Comparison of ENCODE assay signal across 10 mouse cellular contexts in genomic region chr2:28654295-28654694, GRCm38 (mm10). TPM values are rescaled to one million over a fixed set of nuclear protein-coding genes. Genes with fewer than 3 reads are reported as not detected.
DNase-seq lines count a peak whose midpoint lies in the region; ATAC-seq and TF ChIP-seq lines count a peak whose summit lies in the region.
"Had no signal": no experiment of that assay in that cellular context is flagged by ENCODE, and none has a peak within 500 bp of the region (broad histone marks: within the 10 kb centered on the region; RNA-seq: fewer than 3 reads in every experiment).

No protein-coding gene starts in this region.

- WGBS in bone marrow, adult 2 months: 57% methylated on average over 2 of the region's 2 CpGs
- 54% methylated on average over 2 of the region's 2 CpGs for WGBS in lung, postnatal 0 days
- WGBS in midbrain, embryonic 10.5 days: 60% methylated on average over 2 of the region's 2 CpGs

- ATAC-seq in lung, postnatal 0 days: no peak

- no peaks in the 10 kb centered on the region for H3K4me1 ChIP-seq in bone marrow, adult 2 months (ENCODE audit: control insufficient read depth, insufficient read depth, low read length)
- H3K4me1 ChIP-seq in lung, postnatal 0 days (ENCODE audit: insufficient read depth, low read depth, low read length): no peaks in the 10 kb centered on the region
- H3K4me1 ChIP-seq in midbrain, embryonic 10.5 days: no peaks in the 10 kb centered on the region

- DNase-seq in gastrocnemius, adult 2 months: no peak
- DNase-seq in gastrocnemius, postnatal 4 days (ENCODE audit: low spot score in 2 of 2): no peak
- DNase-seq in A20 (ENCODE audit: low read depth, low spot score): peak; percentile 64
- peak; percentile 33 for DNase-seq in lung, postnatal 0 days (ENCODE audit: low spot score)
- peak; percentile 67 for DNase-seq in thymus, postnatal 4 days
- DNase-seq in midbrain, embryonic 10.5 days (ENCODE audit: low spot score): no peak
- DNase-seq in heart, adult 11 months: no peak

- H3K4me3 ChIP-seq in gastrocnemius, adult 2 months: no peak overlapping the region
- no peak overlapping the region for H3K4me3 ChIP-seq in bone marrow, adult 2 months (replicated peaks; ENCODE audit: control insufficient read depth, low read depth, low read length)
- no peak overlapping the region for H3K4me3 ChIP-seq in lung, postnatal 0 days (ENCODE audit: low read depth, low read length)
- H3K4me3 ChIP-seq in midbrain, embryonic 10.5 days: no peak overlapping the region

- TF ChIP-seq POLR2A in bone marrow, adult 2 months (IDR thresholded peaks at IDR 0.05; ENCODE audit: borderline replicate concordance, control insufficient read depth, low read depth, low read length): no peak

- no peaks in the 10 kb centered on the region for H3K27me3 ChIP-seq in lung, postnatal 0 days (replicated peaks; ENCODE audit: insufficient read depth, low read length)
- no peaks in the 10 kb centered on the region for H3K27me3 ChIP-seq in midbrain, embryonic 10.5 days (ENCODE audit: low read depth, poor library complexity, severe bottlenecking)

- TF ChIP-seq CTCF in gastrocnemius, adult 2 months (IDR thresholded peaks at IDR 0.05): peak; percentile 57
- peak; percentile 59 for TF ChIP-seq CTCF in bone marrow, adult 2 months (IDR thresholded peaks at IDR 0.05; ENCODE audit: control insufficient read depth, insufficient read depth, low read length)
- peak; percentile 59 for TF ChIP-seq CTCF in lung, postnatal 0 days (IDR thresholded peaks at IDR 0.05)

- intact Hi-C loops in gastrocnemius, adult 2 months (cut with DNase I): no loop called here

- H3K9me3 ChIP-seq in lung, postnatal 0 days (ENCODE audit: low read length): no peaks in the 10 kb centered on the region
- no peaks in the 10 kb centered on the region for H3K9me3 ChIP-seq in midbrain, embryonic 10.5 days (replicated peaks)

- peaks cover 3% of the 10 kb centered on the region; the same call in 1 of the 2 replicates for H3K36me3 ChIP-seq in lung, postnatal 0 days (ENCODE audit: insufficient read depth, low read length)
- H3K36me3 ChIP-seq in midbrain, embryonic 10.5 days: peaks cover 46% of the 10 kb centered on the region

- no peak overlapping the region for H3K4me2 ChIP-seq in lung, postnatal 0 days (replicated peaks; ENCODE audit: low read depth, low read length)

- no peak overlapping the region for H3K9ac ChIP-seq in lung, postnatal 0 days (replicated peaks; ENCODE audit: low read depth)

- H3K27ac ChIP-seq in gastrocnemius, adult 2 months: no peak overlapping the region
- no peak overlapping the region for H3K27ac ChIP-seq in bone marrow, adult 2 months (ENCODE audit: control insufficient read depth, insufficient read depth, low read depth, low read length, poor library complexity)
- H3K27ac ChIP-seq in lung, postnatal 0 days (ENCODE audit: low read length): no peak overlapping the region
- no peak overlapping the region for H3K27ac ChIP-seq in midbrain, embryonic 10.5 days (replicated peaks)

- TF ChIP-seq EP300 in lung, postnatal 0 days (IDR thresholded peaks at IDR 0.05): no peak

RNA-seq across cellular contexts. Expression of gene Tsc1, which starts 13.3 kb away (rescaled TPM):
- 10 to 100 TPM; 42.5 to 45.9 TPM for total RNA-seq in gastrocnemius, adult 2 months (2021)
- 10 to 100 TPM; 21.9 to 22.3 TPM for total RNA-seq in gastrocnemius, postnatal 4 days (2021)
- polyA plus RNA-seq in bone marrow, adult 2 months (2011; ENCODE audit: insufficient read depth, insufficient read length, low replicate concordance, missing spikeins): 9.4 and 12.5 TPM in 2 replicates
- 7.3 and 8.7 TPM in 2 replicates for polyA plus RNA-seq in lung, postnatal 0 days (2015; fragmentation: Nextera tagmentation; extraction: Ambion mirVana)
- 21.7 and 25.7 TPM in 2 replicates for polyA plus RNA-seq in midbrain, embryonic 10.5 days (2016; fragmentation: Nextera tagmentation; extraction: Ambion mirVana)

RNA-seq across cellular contexts. Expression of gene Gfi1b, which starts 32.5 kb away (rescaled TPM):
- total RNA-seq in gastrocnemius, adult 2 months (2021): not detected
- total RNA-seq in gastrocnemius, postnatal 4 days (2021): under 1 TPM in 1 of 2 experiments, not detected in 1; 0.60 TPM
- polyA plus RNA-seq in bone marrow, adult 2 months (2011; ENCODE audit: insufficient read depth, insufficient read length, low replicate concordance, missing spikeins): 62.0 and 66.9 TPM in 2 replicates
- 0.94 and 1.0 TPM in 2 replicates for polyA plus RNA-seq in lung, postnatal 0 days (2015; fragmentation: Nextera tagmentation; extraction: Ambion mirVana)
- 4.3 and 4.5 TPM in 2 replicates for polyA plus RNA-seq in midbrain, embryonic 10.5 days (2016; fragmentation: Nextera tagmentation; extraction: Ambion mirVana)
- total RNA-seq: heart, postnatal 14 days had no signal
- polyA plus RNA-seq: neural tube, embryonic 14.5 days had no signal

RNA-seq across cellular contexts. Expression of gene Spaca9, which starts 45.2 kb away (rescaled TPM):
- total RNA-seq in gastrocnemius, adult 2 months (2021): not detected
- total RNA-seq in gastrocnemius, postnatal 4 days (2021): under 1 TPM in 1 of 2 experiments, not detected in 1; 0.88 TPM
- polyA plus RNA-seq in bone marrow, adult 2 months (2011; ENCODE audit: insufficient read depth, insufficient read length, low replicate concordance, missing spikeins): 2.5 TPM in 1 of 2 replicates, not detected in the other
- polyA plus RNA-seq in lung, postnatal 0 days (2015; fragmentation: Nextera tagmentation; extraction: Ambion mirVana): 21.2 and 26.3 TPM in 2 replicates
- 1.7 and 3.2 TPM in 2 replicates for polyA plus RNA-seq in midbrain, embryonic 10.5 days (2016; fragmentation: Nextera tagmentation; extraction: Ambion mirVana)

RNA-seq across cellular contexts. Expression of gene Ak8, which starts 45.7 kb away (rescaled TPM):
- total RNA-seq in gastrocnemius, adult 2 months (2021): not detected
- under 1 TPM in 1 of 2 experiments, not detected in 1; 0.23 TPM for total RNA-seq in gastrocnemius, postnatal 4 days (2021)
- polyA plus RNA-seq in bone marrow, adult 2 months (2011; ENCODE audit: insufficient read depth, insufficient read length, low replicate concordance, missing spikeins): 1.7 TPM in 1 of 2 replicates, not detected in the other
- polyA plus RNA-seq in lung, postnatal 0 days (2015; fragmentation: Nextera tagmentation; extraction: Ambion mirVana): 8.7 and 10.9 TPM in 2 replicates
- 0.61 and 0.72 TPM in 2 replicates for polyA plus RNA-seq in midbrain, embryonic 10.5 days (2016; fragmentation: Nextera tagmentation; extraction: Ambion mirVana)

Comparison
In these comparisons a context has a peak if more than half of its experiments do, and no peak if none do; other contexts are left out.
1. DNase-seq: peak in A20 (single experiment), lung, postnatal 0 days (single experiment) and thymus, postnatal 4 days (single experiment); none in gastrocnemius, adult 2 months (single experiment), gastrocnemius, postnatal 4 days (0 of 2), midbrain, embryonic 10.5 days (single experiment) and heart, adult 11 months (single experiment).
2. RNA of gene Gfi1b, which starts 32.5 kb away (polyA plus RNA-seq): 62.0 to 66.9 TPM in bone marrow, adult 2 months; 4.3 to 4.5 TPM in midbrain, embryonic 10.5 days and 0.94 to 1.0 TPM in lung, postnatal 0 days; every median in the first group is over 10 times any median in the second.
3. Peak in every context shown above with its lines, with median percentiles within 50 percentile points of each other: CTCF ChIP-seq.